Mouse (Mus musculus) cerebellum, postnatal 14 days (tissue): ENCODE measurements around the gene Tfe3.
"Not testable (repeated sequence)": the region's sequence is repeated elsewhere in the genome, so short reads cannot be mapped to it uniquely, and the experiment has no call there.

Experiments
- DNase-seq, 2 experiments: peaks; one replicate each; pipeline ENCODE4 v3.0.0; 2021; ENCODE audit warnings: mixed read lengths in 2 of 2

The Tfe3 gene

GRCm38 (mm10) chrX:7753627-7754026 is 8.7 kb upstream of the Tfe3 start:
- peak in 1 of 2 experiments; percentile 50 for DNase-seq

GRCm38 (mm10) chrX:7762921-7763197 is 499 bp downstream of the Tfe3 start:
- DNase-seq, result peak in 1 of 2 experiments; percentile 49

- DNase-seq, result peak in 1 of 2 experiments; percentile 25
Measured at GRCm38 (mm10) chrX:7763631-7764393, 1.5 kb downstream of the Tfe3 start.

- DNase-seq, result no peak
Measured at GRCm38 (mm10) chrX:7764657-7765280, 2.4 kb downstream of the Tfe3 start.

- DNase-seq, result no peak
Measured at GRCm38 (mm10) chrX:7765281-7765670, 2.9 kb downstream of the Tfe3 start.

- peak in 1 of 2 experiments; percentile 24 for DNase-seq
Measured at GRCm38 (mm10) chrX:7765764-7766163, 3.4 kb downstream of the Tfe3 start.

- no peak for DNase-seq
Measured at GRCm38 (mm10) chrX:7769302-7770017, 7.1 kb downstream of the Tfe3 start.

- DNase-seq, result peak in 1 of 2 experiments; percentile 49
Measured at GRCm38 (mm10) chrX:7772766-7773165, 10.4 kb downstream of the Tfe3 start.

- DNase-seq, result no peak
Measured at GRCm38 (mm10) chrX:7775501-7776205, 13.3 kb downstream of the Tfe3 start.

- DNase-seq, result peak; percentile 77 to 83
Measured at GRCm38 (mm10) chrX:7776329-7777082, 14.1 kb downstream of the Tfe3 start.

- no peak for DNase-seq
Measured at GRCm38 (mm10) chrX:7778450-7779244, 16.3 kb downstream of the Tfe3 start.

- no peak for DNase-seq
Measured at GRCm38 (mm10) chrX:7779294-7779693, 16.9 kb downstream of the Tfe3 start.

- DNase-seq, result no peak
Measured at GRCm38 (mm10) chrX:7782603-7783092, 20.3 kb downstream of the Tfe3 start.

- peak; percentile 78 to 81 for DNase-seq
Measured at GRCm38 (mm10) chrX:7789542-7790136, 27.3 kb downstream of the Tfe3 start, which contains the start of gene Gripap1. TSS of gene Gripap1 (plus strand) at chrX:7789765.

GRCm38 (mm10) chrX:7790309-7790708 is 27.9 kb downstream of the Tfe3 start:
- peak; percentile 4 to 15 for DNase-seq

GRCm38 (mm10) chrX:7793361-7793760 is 31.0 kb downstream of the Tfe3 start:
- peak; percentile 18 to 45 for DNase-seq

- DNase-seq, result no peak
Measured at GRCm38 (mm10) chrX:7795016-7795415, 32.7 kb downstream of the Tfe3 start.

- DNase-seq, result no peak
Measured at GRCm38 (mm10) chrX:7797327-7797726, 35.0 kb downstream of the Tfe3 start.

- DNase-seq, result not testable (repeated sequence)
Measured at GRCm38 (mm10) chrX:7802157-7802556, 39.8 kb downstream of the Tfe3 start.

- peak; percentile 26 to 52 for DNase-seq
Measured at GRCm38 (mm10) chrX:7815016-7815415, 52.7 kb downstream of the Tfe3 start.
